Mouse (Mus musculus): ENCODE data around the gene Hist1h3c.
"Not testable (repeated sequence)": the region's sequence is repeated elsewhere in the genome, so short reads cannot be mapped to it uniquely, and the experiment has no call there.

The Hist1h3c gene

DNA sequence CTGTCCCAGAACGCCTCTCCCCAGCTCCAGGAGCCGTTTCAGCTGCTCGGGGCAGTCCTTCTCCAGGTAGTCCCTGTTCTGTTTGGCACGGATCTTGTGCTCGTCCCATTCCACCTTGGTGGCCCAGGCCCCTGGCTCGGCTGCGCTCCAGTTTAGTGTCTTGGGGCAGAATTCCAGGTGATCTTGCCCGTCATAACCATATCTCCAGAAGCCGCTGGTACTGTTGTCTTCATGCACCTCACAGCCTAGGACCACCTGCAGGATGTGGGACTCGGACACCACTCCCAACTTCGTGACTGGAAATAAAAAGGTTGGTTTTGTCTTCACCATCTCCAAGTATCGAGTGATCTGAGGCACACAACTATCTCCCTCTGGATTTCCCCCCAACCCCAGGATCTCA lies 38.6 kb downstream of the Hist1h3c start:
- H3K36me3 ChIP-seq (ENCODE audit: insufficient read depth, low read length), result no peaks in the 10 kb centered on the region
- H3K4me3 ChIP-seq (replicated peaks; ENCODE audit: low read length), result no peak overlapping the region
- H3K4me1 ChIP-seq (replicated peaks; ENCODE audit: low read depth, low read length), result peaks cover 14% of the 10 kb centered on the region
- no peaks in the 10 kb centered on the region for H3K9me3 ChIP-seq (ENCODE audit: low read length)
- TF ChIP-seq NANOG (IDR thresholded peaks at IDR 0.05; ENCODE audit: borderline replicate concordance, low read length) (no peak), CTCF (conservative IDR thresholded peaks at IDR 0.05; ENCODE audit: low read length) (no peak)
- peaks cover 48% of the 10 kb centered on the region for H3K27me3 ChIP-seq (ENCODE audit: insufficient read depth, low read length)

DNA sequence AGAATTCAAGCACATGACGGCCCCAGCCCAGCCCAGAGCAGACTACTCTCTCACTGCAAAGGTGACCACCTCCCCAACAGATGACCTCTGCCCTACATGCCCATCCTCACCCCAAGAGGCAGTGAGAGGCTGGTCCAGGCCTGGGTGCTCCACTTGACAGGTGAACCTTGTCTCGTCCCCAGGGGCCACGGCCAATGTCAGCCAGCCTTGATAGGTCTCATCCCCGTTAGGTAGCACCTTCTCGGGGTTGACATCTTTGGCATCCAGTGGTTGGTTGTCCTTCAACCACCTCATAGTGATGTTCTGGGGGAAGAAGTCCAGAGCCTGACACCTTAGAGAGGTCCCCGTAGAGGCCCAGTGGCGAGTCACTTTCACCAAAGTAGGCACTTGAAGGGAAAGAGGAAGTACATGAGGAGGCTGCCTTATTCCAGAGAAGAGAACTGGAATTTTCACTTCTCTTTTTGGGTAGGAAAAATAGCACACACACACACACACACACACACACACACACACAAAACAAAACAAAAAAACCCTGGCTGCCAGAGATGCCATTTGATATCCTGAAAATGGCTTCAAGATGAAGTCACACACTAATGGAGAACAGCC lies 39.5 kb downstream of the Hist1h3c start:
- TF ChIP-seq CTCF (conservative IDR thresholded peaks at IDR 0.05; ENCODE audit: low read length) (no peak), NANOG (IDR thresholded peaks at IDR 0.05; ENCODE audit: borderline replicate concordance, low read length) (no peak), POU5F1 (IDR thresholded peaks at IDR 0.05; ENCODE audit: borderline replicate concordance, low read length) (no peak)
- H3K27me3 ChIP-seq (ENCODE audit: insufficient read depth, low read length), result peaks cover 41% of the 10 kb centered on the region
- H3K36me3 ChIP-seq (ENCODE audit: insufficient read depth, low read length), result no peaks in the 10 kb centered on the region
- peaks cover 16% of the 10 kb centered on the region for H3K4me1 ChIP-seq (replicated peaks; ENCODE audit: low read depth, low read length)
- no peaks in the 10 kb centered on the region for H3K9me3 ChIP-seq (ENCODE audit: low read length)
- H3K4me3 ChIP-seq (replicated peaks; ENCODE audit: low read length), result no peak overlapping the region

- not testable (repeated sequence) for H3K36me3 ChIP-seq (ENCODE audit: insufficient read depth, low read length); H3K9me3 ChIP-seq (ENCODE audit: low read length); H3K4me3 ChIP-seq (replicated peaks; ENCODE audit: low read length)
- Histone ChIP-seq H3K27me3 (ENCODE audit: insufficient read depth, low read length) (peaks cover 12% of the 10 kb centered on the region; the same call in 1 of the 2 replicates), H3K4me1 (replicated peaks; ENCODE audit: low read depth, low read length) (peaks cover 13% of the 10 kb centered on the region)
Measured at GRCm38 (mm10) chr13:23702801-23703200, 42.6 kb downstream of the Hist1h3c start.

GRCm38 (mm10) chr13:23702220-23702619 lies 43.2 kb downstream of the Hist1h3c start:
- H3K4me3 ChIP-seq (replicated peaks; ENCODE audit: low read length), result no peak overlapping the region
- H3K4me1 ChIP-seq (replicated peaks; ENCODE audit: low read depth, low read length), result peaks cover 13% of the 10 kb centered on the region
- peaks cover 8% of the 10 kb centered on the region; the same call in 1 of the 2 replicates for H3K27me3 ChIP-seq (ENCODE audit: insufficient read depth, low read length)
- H3K9me3 ChIP-seq (ENCODE audit: low read length), result no peaks in the 10 kb centered on the region
- no peak for TF ChIP-seq NANOG (IDR thresholded peaks at IDR 0.05; ENCODE audit: borderline replicate concordance, low read length)
- TF ChIP-seq POU5F1 (IDR thresholded peaks at IDR 0.05; ENCODE audit: borderline replicate concordance, low read length), result no peak
- TF ChIP-seq CTCF (conservative IDR thresholded peaks at IDR 0.05; ENCODE audit: low read length), result no peak
- no peaks in the 10 kb centered on the region for H3K36me3 ChIP-seq (ENCODE audit: insufficient read depth, low read length)

GRCm38 (mm10) chr13:23700786-23701520 lies 44.4 kb downstream of the Hist1h3c start:
- no peak overlapping the region for H3K4me3 ChIP-seq (replicated peaks; ENCODE audit: low read length)
- no peaks in the 10 kb centered on the region; the same call in 1 of the 2 replicates for H3K27me3 ChIP-seq (ENCODE audit: insufficient read depth, low read length)
- H3K9me3 ChIP-seq (ENCODE audit: low read length), result no peaks in the 10 kb centered on the region
- peaks cover 22% of the 10 kb centered on the region for H3K4me1 ChIP-seq (replicated peaks; ENCODE audit: low read depth, low read length)
- no peaks in the 10 kb centered on the region for H3K36me3 ChIP-seq (ENCODE audit: insufficient read depth, low read length)
- TF ChIP-seq POU5F1 (IDR thresholded peaks at IDR 0.05; ENCODE audit: borderline replicate concordance, low read length), result no peak
- TF ChIP-seq CTCF (conservative IDR thresholded peaks at IDR 0.05; ENCODE audit: low read length), result peak; percentile 62

GRCm38 (mm10) chr13:23699767-23700166 lies 45.6 kb downstream of the Hist1h3c start:
- Histone ChIP-seq H3K36me3 (ENCODE audit: insufficient read depth, low read length) (no peaks in the 10 kb centered on the region), H3K9me3 (ENCODE audit: low read length) (no peaks in the 10 kb centered on the region), H3K4me1 (replicated peaks; ENCODE audit: low read depth, low read length) (peaks cover 29% of the 10 kb centered on the region), H3K4me3 (replicated peaks; ENCODE audit: low read length) (no peak overlapping the region), H3K27me3 (ENCODE audit: insufficient read depth, low read length) (peaks cover 4% of the 10 kb centered on the region; the same call in 1 of the 2 replicates)
- TF ChIP-seq POU5F1 (IDR thresholded peaks at IDR 0.05; ENCODE audit: borderline replicate concordance, low read length), result no peak
- peak; percentile 20 for TF ChIP-seq CTCF (conservative IDR thresholded peaks at IDR 0.05; ENCODE audit: low read length)

DNA sequence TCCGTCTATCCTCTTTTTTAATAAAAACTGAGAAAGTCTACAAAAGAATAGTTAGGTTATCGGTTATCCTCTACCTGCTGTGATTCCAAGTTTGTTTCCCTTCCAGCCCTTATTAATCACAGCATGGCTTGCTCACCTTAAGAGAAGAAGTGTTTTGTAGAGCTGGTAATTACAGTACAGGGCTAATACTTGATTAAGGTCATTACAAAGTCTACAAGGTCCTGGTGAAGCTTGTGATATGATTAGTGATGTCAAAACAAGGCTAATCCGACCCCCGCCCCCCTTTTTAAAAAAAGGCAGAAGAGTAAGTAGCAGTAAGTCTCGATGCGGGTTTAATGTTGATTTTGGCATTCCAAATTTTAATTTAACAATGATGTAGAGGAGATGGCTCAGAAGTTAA lies 46.4 kb downstream of the Hist1h3c start:
- Histone ChIP-seq H3K9me3 (ENCODE audit: low read length) (no peaks in the 10 kb centered on the region), H3K4me1 (replicated peaks; ENCODE audit: low read depth, low read length) (peaks cover 29% of the 10 kb centered on the region), H3K4me3 (replicated peaks; ENCODE audit: low read length) (no peak overlapping the region), H3K36me3 (ENCODE audit: insufficient read depth, low read length) (no peaks in the 10 kb centered on the region), H3K27me3 (ENCODE audit: insufficient read depth, low read length) (peaks cover 6% of the 10 kb centered on the region; the same call in 1 of the 2 replicates)
- TF ChIP-seq POU5F1 (IDR thresholded peaks at IDR 0.05; ENCODE audit: borderline replicate concordance, low read length) (no peak), CTCF (conservative IDR thresholded peaks at IDR 0.05; ENCODE audit: low read length) (no peak), NANOG (IDR thresholded peaks at IDR 0.05; ENCODE audit: borderline replicate concordance, low read length) (no peak)

DNA sequence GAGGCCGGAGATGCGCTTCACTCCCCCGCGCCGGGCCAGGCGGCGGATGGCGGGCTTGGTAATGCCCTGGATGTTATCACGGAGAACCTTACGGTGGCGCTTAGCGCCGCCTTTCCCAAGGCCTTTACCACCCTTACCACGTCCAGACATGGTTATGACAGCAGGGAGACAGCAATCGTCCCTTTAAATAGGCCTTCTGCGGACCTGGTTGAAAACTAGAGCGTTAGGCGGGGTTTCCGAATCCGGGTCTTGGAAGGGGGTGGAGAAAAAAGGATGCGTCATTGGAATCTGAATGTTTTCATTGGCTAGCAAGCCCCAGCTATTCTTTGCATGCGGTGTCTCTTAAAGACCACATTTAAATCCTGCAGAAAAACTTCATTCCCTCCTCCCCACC lies 47.1 kb downstream of the Hist1h3c start, which contains the start of gene Hist1h4c:
TSS of gene Hist1h4c (minus strand) at position 155 of the 394 bp plus-strand sequence.
- Histone ChIP-seq H3K4me3 (replicated peaks; ENCODE audit: low read length) (peak within 1 kb of the TSS; percentile 68), H3K4me1 (replicated peaks; ENCODE audit: low read depth, low read length) (peaks cover 29% of the 10 kb centered on the region), H3K9me3 (ENCODE audit: low read length) (no peaks in the 10 kb centered on the region), H3K27me3 (ENCODE audit: insufficient read depth, low read length) (peaks cover 6% of the 10 kb centered on the region; the same call in 1 of the 2 replicates), H3K36me3 (ENCODE audit: insufficient read depth, low read length) (no peaks in the 10 kb centered on the region)
- TF ChIP-seq NANOG (IDR thresholded peaks at IDR 0.05; ENCODE audit: borderline replicate concordance, low read length), result no peak
- TF ChIP-seq POU5F1 (IDR thresholded peaks at IDR 0.05; ENCODE audit: borderline replicate concordance, low read length), result no peak
- no peak for TF ChIP-seq CTCF (conservative IDR thresholded peaks at IDR 0.05; ENCODE audit: low read length)

Measured in E14TG2a.4 (cell line).